Mouse (Mus musculus) T-cell, adult 2 months (primary cell): ENCODE measurements around the gene Rsu1.
"Not testable (repeated sequence)": the region's sequence is repeated elsewhere in the genome, so short reads cannot be mapped to it uniquely, and the experiment has no call there.

Experiments
- DNase-seq: peaks from one replicate; pipeline ENCODE4 v3.0.0; 2022; ENCODE audit warnings: low spot score

The Rsu1 gene

DNA sequence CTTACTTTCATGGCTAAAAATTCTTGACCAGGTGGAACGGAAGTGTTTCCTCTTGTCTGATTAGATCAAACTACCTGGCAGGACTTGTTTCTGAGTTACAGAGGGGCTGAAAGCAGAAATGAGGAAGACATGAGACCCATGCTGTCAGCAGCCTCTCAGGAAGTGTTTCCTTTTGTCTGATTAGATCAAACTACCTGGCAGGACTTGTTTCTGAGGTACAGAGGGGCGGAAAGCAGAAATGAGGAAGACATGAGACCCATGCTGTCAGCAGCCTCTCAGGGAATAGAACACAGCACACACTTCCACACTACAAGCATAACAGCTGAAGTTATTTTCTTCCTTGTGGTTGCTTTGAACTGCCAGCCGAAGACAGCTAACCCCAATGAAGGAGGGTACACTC is 46.7 kb downstream of the Rsu1 start:
- peak; percentile 59 for DNase-seq

DNA sequence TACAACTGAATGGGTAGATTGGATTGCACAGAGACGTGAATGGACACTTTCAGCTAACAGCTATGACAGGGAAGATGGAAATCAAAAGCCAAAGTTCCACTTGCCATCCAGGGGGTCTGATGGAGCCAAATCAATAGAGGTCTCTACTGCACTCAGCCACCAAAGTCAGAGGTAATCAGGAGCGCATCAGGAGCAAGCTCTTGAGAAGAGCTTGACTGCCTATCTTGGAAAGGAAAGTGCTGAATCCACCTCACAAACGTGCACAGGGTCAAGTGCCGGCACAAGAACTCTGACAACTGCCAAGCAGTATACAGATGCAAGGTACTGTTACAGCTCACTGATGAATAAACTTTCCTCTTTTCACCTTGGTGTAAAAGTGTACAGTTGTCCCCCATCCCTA is 47.8 kb downstream of the Rsu1 start:
- DNase-seq: no peak

DNA sequence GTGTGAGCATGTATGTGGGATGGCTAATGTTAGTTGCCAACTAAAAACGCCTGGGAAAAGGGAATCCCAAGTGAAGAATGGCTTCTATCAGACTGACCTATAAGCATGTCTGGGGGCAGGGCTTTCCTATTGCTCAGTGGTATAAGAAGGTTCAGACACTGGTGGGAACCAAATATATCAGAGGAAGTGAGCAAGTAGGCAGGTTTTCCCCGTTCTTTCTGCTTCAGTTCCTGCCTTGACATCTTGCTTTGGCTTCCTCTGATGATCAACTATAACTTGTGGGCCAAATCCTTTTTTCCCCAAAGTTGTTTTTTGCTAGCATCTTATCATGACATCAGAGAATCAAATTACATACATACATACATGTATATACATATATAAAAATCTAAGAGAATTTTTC is 51.1 kb downstream of the Rsu1 start:
- no peak for DNase-seq

DNA sequence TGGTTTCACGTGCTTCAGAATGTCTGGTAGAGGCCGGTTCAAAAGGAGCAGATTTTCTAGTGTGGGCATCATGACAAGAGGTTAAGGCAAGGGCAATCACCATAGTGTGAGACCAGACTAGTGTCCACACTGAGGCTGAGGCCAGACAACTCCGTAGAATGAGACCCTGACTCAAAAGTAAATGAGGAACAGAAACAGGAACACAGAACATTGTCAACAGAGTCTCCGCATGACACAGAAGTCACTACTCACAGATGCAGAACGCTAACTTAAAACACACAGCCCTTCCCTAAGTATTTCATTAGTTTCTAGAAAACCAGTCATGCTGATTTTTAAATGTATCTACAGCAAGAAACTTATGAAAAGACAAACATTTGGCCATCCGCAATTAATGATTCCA is 53.1 kb downstream of the Rsu1 start:
- no peak for DNase-seq

DNA sequence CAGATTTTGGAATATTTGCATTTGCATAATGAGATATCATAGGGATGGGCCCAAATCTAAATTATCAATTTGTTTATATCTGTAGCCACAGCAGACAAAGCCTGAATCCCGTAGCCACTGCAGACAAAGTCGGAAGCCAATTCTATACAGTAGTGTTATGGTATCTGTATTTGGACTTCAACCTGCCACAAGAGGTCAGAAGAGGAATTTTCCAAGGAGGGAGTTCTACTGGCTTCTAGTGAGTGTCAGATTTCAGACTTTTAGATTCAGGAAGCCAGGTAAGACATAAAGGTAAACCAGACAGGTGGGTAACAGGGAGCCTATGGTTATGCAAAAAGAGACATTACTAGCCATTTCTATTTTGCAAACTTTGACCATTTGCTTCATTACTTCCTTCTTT is 64.4 kb downstream of the Rsu1 start:
- DNase-seq: no peak

DNA sequence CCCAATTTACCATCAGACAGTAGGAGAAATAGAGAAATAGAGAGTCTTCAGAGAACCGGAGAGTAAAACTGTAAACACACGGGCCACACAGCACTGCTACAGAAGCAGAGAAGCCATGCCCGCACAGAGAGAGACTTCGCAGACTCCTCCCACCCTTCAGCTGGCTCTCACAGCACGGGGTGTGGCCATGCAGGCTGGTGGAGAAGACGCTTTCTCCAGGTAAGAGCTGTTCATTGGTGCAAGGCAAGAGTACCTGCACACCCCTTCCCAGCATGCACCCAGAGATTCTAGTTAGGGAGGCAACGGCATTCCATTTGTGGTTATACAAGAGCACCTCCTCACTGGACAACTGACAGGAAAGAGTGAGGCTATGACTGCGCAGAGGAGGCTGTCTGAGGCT is 64.8 kb downstream of the Rsu1 start:
- no peak for DNase-seq

DNA sequence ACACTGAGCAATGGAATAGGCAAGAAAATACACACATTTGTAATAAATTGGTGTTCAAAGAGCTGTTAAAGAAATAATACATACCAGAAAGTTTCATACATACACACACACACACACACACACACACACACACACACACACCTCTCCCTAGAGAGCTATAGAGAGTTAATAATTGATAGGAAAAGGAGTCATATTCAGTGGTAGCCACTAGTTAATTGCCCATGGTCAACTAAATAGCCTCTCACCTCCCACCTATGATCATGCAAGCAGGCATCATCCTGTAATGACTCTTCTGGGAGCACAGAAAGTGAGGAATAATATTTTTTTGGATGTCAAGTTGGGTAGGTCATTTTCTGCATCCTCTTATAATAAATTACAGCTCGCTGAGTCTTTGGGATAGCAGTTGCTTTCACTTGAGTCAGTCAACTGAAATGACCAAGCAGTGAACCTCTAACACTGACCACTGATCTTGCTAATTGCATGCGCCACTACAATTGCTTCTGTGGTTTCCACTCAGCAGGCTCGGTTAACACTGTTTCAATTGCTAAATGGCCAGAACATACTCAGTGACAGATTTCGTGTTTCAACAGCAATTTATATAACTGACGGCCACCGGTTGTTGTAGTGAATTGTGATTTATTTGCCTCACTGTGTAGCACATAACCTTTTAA is 68.3 kb downstream of the Rsu1 start:
- DNase-seq: no peak

DNA sequence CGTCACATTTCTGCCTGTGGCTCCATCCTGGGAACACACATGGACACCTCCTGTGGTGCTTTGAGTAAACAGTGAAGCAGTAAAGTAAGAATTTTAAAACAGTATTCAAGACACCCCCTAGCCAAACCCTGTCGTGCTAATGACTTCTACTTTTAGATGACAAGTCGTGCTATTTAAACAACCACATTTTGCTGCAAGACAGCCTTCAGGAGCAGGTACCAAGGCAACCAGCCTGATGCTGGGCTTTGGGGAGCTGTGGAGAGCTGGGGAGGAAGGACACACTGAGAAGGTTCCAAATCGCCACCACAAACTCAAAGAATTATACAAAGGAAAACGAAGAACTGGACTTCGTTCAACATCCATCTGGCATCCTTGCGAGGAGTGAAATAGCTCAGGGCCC is 71.5 kb downstream of the Rsu1 start:
- no peak for DNase-seq

DNA sequence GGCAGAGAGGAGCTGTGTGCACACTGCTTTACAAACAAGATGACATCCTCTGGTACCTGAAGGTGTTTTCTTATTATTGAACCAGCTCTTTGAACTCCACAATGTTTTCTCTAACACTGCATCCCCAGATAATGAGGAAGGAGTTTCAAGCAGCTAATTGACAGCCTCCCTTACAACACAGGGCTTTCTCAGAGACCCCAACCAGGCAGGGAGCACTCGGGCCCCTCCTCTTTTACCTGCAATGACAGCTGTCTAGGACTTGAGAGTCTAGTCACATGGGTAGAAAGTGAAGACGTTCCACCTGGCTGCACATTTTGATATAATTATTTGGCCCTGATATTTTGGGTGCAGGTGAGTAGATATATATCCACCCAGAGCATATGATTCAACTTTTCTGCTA is 72.2 kb downstream of the Rsu1 start:
- no peak for DNase-seq

DNA sequence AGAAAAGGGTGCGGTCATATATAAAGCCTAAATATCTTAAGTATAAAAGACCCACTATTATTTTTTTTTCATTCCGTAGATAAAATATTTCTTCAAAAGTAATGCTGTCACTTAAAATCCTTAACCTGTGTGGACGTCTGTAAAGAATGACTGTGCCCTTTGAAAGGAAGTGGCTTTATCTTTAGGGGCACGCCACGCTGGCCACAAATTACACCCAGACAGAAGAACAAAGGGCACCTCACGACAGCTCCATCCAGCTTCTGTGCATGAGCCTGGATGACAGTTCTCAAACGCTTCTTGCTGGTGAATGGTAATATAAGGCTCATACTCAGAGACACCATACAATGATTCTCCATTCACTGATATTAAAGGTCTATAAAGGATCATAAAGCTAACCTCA is 75.7 kb downstream of the Rsu1 start:
- DNase-seq: no peak

DNA sequence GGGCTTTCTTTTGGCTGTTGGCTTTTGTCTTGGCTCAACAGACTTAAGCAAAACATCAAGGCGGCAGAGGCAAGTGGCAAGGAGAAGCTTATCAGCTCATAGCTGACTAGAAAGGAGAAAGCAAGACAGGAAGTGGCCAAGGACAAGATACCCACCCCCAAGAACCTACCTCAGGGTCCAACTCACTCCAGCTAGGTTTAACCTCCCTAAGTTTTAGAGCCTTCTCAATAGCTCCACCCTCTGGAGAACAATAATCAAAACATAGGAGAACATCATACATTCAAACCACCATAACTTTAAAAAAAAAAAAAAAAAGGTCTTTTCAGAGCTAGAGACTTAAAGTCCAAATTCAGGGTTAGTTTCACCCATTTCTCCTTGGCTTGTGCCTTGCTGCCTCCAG is 79.1 kb downstream of the Rsu1 start:
- DNase-seq: no peak

DNA sequence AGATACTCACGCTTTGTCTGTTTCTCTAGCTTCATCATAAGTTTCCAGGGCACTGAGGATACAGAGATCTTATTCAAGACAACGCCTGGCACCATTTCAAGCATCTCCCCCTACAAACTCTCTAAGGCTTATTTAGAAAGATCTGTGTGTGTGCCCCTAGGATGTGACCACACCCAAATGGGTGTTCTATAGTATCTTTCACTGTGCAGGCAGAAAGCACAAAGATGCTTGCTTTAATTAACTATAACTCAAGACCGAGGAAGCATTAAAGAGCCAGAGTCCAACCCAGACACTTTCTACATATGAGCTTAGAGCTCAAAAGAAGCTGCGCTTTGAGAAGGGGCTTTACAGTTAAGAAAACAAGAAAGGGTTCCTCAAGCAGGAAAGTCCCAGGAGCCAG is 80.4 kb downstream of the Rsu1 start:
- DNase-seq: no peak

DNA sequence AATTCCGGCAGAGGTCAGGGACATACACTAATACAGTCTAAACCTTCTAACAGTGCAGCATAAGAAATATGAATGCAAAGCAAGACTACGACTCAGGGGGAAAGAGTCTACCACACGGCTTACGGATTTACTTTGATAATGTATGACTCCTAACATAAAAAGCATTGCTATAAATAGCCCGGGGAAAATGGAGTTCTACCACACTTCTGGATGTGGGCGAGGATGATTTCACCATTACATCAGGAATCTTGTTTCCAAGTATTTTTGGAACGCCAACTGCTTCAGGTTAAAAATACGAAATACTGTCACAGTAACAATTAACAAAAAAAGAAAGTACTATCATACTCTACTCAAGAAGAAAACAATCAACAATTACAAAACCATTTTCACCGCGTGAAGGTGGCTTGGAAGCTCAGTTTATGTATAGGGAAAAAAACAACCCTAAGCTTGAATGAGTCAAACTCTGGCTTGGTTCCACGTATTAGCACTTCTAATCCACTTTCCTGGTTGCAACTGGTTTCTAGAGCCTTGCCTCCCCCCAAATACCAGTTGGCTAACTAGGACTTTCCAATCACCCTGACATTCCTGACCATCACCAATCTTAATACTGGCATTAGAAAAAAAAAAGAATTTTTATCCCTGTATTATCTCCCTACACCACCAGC is 82.3 kb downstream of the Rsu1 start:
- DNase-seq: no peak

DNA sequence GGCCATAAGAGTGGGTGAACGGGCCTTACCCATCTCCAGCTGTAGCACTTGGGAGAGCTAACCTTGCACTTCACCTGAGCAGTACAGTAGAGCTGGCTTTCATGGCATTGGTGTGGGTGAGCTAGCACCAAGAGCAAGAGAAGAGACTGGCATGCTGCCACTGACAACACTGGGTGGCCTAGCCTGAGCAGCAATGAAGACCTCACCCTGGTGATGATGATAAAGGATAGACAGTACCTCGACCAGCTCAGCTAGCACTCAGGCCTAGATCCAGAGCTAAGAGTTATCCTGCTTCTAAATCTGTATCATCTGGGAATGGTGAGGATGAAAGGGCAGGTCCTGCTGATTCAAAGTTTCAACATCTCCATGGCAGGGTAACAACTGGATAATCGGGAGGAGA is 88.1 kb downstream of the Rsu1 start:
- no peak for DNase-seq

DNA sequence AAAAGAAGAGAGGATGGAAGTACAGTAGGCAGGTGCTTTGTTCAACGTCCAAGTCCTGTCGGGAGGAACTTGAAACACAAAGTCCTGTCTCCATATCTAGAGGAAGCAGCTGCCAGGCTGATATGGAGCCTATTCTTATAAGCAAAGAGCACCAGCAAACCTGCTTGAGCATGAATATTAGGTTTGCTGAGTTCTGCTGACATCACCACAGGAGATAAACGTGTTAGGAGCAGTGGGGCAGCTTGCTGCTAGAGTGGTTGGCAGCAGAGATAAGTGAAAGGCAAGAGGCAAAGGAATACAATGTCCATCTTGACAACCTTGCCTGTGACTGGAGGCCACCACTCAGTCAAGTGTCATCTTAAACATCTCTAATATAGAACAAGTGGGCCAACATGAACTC is 89.3 kb downstream of the Rsu1 start:
- not testable (repeated sequence) for DNase-seq

DNA sequence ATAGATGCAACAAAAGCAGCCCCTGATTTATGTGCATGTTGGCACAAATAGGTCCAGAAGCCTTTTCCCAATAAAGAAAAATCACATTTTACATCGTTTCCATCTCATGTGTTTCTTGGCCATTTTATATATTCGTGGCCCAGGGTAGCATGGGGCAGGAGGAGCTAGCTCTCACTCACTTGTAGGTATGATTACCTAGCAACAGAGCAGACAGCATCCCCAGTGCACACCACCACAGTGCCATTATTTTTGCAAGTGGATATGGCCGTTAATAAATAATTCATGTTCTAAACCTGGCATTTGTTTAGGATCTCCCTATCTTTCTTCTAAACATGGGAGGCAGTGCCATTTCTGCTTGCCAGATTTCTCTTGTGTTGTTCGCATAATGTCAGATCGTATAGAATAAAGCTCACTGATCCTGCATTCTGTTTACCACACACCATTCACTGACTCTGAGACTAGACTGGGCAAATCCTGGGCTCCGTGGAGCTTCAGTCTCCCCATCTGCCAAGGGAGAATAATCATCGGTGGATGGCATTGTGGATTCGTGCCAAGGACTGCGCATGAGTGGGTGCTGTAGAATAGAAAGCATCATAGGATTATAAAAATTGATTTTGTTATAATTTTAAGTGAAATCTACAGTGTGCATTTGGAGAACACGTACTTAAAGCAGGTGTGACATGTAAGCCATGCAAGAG is 93.4 kb downstream of the Rsu1 start:
- no peak for DNase-seq

DNA sequence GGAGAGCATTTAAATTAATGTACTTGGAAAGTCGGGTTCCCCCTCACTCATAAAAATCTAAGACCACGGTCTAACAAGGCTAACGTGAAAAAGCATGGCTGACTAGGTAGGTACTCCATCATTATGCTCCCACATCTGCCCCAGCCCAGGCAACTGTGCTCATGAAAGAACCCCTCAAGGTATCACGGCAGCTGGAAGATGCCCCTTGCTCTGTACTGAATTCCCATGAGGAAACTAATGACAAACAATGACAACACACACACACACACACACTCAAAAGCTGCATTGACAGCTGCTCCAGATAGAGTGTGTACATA is 95.0 kb downstream of the Rsu1 start:
- DNase-seq: no peak

DNA sequence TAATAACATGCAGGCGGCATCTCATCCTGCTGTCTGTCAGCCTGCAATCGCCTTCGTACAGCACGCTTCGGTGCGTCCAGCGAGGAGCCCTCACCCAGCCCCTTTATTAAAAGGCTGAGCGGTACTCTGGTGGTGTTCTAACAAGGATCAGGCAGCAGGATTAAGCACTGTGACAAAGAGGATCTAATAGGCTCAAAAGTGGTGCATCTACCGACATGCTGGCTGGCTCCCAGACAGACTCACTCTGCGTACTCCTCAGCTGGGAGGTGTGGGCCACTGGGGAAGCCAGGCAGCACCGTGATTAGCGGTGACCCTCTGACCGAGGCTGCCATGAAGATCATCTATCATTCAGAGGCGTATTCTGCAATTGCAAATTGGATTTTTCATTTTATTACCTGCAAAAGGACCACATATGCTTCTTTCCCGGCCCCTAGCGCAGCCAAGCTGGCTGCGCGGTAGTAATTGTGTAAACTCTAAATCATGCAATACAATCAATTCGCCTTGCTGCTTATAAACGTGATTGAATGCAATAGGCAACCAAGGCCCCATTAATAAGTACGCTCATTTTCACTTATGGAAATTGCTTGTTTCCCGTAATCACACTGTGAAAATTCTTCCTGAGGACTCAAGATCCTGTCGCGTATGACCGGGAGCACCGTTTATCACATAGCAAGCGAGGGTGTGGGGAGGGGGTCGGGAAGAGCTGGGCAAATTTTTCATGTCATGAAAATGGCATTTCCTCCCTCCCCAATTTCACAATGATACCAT is 95.5 kb downstream of the Rsu1 start:
- no peak for DNase-seq

DNA sequence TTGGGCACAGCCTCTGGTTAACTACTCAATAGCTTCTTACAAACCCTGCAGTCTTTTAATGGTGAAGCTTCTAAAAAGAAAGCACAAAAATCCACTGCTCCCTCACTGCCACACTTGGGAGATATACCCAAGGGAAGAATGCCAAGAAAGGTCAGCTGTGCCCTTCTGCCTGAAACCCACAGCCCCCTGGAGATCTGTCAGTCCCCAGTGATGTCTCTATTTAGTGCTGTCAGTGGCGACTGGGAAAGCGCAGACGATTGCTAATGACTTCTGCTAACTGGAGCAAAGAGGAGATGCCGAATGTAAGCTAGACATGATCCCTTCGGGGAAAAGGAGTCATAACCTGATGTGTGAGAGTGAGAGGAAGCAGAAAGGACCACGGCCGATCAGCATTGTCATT is 96.8 kb downstream of the Rsu1 start:
- no peak for DNase-seq

DNA sequence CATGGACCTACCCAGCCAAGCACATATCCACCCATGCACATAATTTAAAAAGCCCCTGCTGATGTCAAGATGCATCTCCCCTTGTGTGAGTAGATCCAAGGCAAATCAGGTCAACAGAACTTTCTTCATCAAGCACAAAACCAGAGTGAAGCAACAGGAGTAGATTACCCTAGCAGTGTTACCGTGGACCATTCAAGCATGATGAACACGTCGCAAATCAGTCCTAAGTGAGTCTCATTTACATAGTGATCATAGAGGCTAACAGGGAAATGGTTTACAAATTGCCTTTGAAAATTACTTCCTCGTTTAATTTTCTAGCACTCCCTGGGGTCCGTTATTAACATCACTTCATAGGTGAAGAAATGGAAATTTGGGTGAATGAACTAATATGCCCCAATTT is 100.6 kb downstream of the Rsu1 start:
- DNase-seq: no peak

DNA sequence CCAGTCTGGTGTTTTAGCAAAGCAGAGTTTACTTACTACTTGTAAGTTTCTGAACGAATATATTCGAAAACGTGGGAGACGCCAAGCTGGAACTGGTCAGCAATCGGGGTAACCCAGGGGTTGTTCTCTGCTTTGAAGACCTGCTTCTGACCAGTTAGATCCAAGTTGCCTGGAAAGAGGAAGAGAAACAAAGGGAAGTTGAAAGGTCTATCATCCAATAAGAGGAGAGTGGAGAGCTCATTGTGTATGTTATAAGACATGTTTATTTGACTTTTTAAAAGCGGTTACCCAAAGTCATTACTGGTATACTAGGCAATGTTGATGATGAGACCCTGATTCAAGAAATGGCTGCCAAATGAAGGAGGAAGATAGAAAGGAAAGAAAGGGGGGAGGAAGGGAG is 101.3 kb downstream of the Rsu1 start:
- DNase-seq: no peak

DNA sequence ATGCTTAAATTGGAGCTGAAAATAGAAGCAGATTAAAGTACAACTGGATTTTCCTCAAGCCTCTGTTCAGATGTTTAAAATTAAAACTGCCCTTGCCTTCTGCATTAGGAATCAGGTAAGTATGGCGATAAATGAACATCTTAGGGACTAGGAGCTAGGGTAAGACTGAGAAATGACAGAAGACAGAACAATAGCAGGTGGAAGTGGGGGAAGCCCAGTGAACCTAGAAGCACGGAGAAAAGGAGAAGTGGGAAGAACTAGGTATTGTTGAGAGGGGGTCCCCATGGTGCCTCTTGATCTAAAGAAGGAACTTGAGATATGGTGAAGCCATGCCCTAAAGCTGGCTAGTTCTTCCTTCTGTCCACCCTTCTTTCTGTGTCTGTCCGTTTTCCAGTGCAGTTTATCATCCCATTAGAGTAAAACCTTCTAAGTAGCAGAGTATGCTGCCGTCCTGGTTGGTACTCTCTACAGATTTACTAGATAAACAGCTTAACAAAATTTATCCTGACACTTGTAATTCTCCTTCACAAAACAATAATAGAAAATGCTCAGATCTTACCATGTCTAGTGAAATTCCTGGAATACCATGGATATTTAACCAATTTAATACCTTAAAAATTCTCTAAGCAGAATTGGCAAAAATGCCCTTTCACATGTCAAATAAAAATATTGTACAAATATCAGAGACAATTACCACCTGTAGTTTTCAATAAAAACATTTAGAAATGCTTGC is 101.9 kb downstream of the Rsu1 start:
- DNase-seq: no peak
